Mouse (Mus musculus) lung, adult 2 months (tissue): ENCODE measurements around the gene Steap1.

ENCODE experiments used
- CTCF ChIP-seq: fragments of 200-500 bp; IDR thresholded peaks from 2 replicates; pipeline ENCODE4 v1.5.1; 2011; ENCODE audit warnings: mild to moderate bottlenecking, low read length, control low read depth; ENCODE audit not compliant: insufficient read depth
- POLR2A ChIP-seq: fragments of 200-500 bp; IDR thresholded peaks from 2 replicates; pipeline ENCODE4 v1.6.1; 2011; ENCODE audit warnings: low read depth, mild to moderate bottlenecking, control low read depth, low read length, borderline replicate concordance; ENCODE audit errors: extremely low read depth

DNA sequence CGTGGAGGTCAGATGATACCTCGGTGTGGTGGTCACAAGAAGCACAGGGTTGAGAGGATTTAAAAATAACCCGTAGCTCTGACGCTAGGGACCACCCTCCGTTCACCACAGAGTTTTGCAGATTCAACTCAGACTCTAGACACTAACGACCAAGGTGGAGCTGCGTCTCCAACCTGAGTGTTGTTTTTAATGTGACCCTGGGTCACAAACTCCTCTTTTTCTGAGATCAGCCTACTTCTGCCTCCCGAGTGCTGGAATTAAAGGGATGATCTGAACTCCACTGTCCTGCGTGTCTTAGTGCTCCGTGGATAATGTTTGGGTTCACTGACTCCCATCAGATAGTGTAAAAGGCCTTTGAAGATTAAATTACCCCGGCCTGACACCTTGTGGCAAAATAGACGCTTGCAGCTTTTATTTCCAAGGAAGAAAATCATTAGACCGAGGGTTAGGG, 671 bp upstream of the Steap1 start:
- TF ChIP-seq POLR2A (no peak), CTCF (no peak)
